In the genomic region with DNA sequence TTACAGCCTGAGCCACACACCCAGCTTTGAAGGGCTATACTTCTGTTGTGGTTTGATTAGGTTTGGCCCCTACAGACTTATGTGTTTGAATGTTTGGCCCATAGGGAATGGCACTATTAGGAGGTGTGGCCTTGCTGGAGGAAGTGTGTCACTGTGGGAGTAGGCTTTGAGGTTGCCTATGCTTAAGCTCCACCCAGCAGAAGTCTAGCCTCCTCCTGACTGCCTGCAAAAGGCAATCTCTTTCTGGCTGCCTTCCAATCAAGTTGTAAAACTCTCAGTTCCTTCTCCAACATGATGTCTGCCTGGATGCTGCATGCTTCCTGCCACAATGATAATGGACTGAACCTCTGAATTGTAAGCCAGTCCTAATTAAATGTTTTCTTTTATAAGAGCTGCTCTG, we compare ENCODE assay signal across 18 mouse cellular contexts. TPM values are rescaled to one million over a fixed set of nuclear protein-coding genes. Genes with fewer than 3 reads are reported as not detected.
DNase-seq lines count a peak whose midpoint lies in the region; ATAC-seq and TF ChIP-seq lines count a peak whose summit lies in the region.
"Had no signal": no experiment of that assay in that cellular context is flagged by ENCODE, and none has a peak within 500 bp of the region (broad histone marks: within the 10 kb centered on the region; RNA-seq: fewer than 3 reads in every experiment).

No protein-coding gene starts in this region.

- H3K4me2 ChIP-seq in forebrain, embryonic 14.5 days (ENCODE audit: low read length), result no peak overlapping the region
- H3K4me2 ChIP-seq in forebrain, embryonic 16.5 days (ENCODE audit: low read length), result no peak overlapping the region
- H3K4me2 ChIP-seq in lung, embryonic 16.5 days (ENCODE audit: low read depth, low read length), result no peak overlapping the region
- H3K4me2 ChIP-seq: forebrain, embryonic 13.5 days; neural tube, embryonic 15.5 days had no signal

- TF ChIP-seq CTCF in lung, adult 2 months (IDR thresholded peaks at IDR 0.05; ENCODE audit: insufficient read depth, low read length), result no peak

- H3K9me3 ChIP-seq in forebrain, embryonic 14.5 days (replicated peaks; ENCODE audit: control insufficient read depth, low read length), result no peaks in the 10 kb centered on the region
- H3K9me3 ChIP-seq in forebrain, embryonic 16.5 days (ENCODE audit: control insufficient read depth, low read length), result no peaks in the 10 kb centered on the region
- no peaks in the 10 kb centered on the region for H3K9me3 ChIP-seq in lung, embryonic 16.5 days (ENCODE audit: control insufficient read depth, low read length)
- H3K9me3 ChIP-seq: forebrain, embryonic 13.5 days; hindbrain, embryonic 10.5 days; midbrain, embryonic 10.5 days; neural tube, embryonic 15.5 days had no signal

- no peak overlapping the region for H3K27ac ChIP-seq in forebrain, embryonic 14.5 days (ENCODE audit: low read depth, low read length)
- no peak overlapping the region for H3K27ac ChIP-seq in forebrain, embryonic 16.5 days (ENCODE audit: low read length)
- no peak overlapping the region for H3K27ac ChIP-seq in lung, embryonic 16.5 days (ENCODE audit: low read length)
- H3K27ac ChIP-seq: forebrain, embryonic 13.5 days; gastrocnemius, adult 2 months; heart, adult 2 months; hindbrain, embryonic 10.5 days; liver, embryonic 14.5 days; midbrain, embryonic 10.5 days; neural tube, embryonic 15.5 days had no signal

- no peaks in the 10 kb centered on the region for H3K36me3 ChIP-seq in forebrain, embryonic 14.5 days (ENCODE audit: control insufficient read depth, insufficient read depth, low read length)
- no peaks in the 10 kb centered on the region for H3K36me3 ChIP-seq in forebrain, embryonic 16.5 days (ENCODE audit: control insufficient read depth, insufficient read depth)
- no peaks in the 10 kb centered on the region for H3K36me3 ChIP-seq in lung, embryonic 16.5 days (ENCODE audit: control insufficient read depth, insufficient read depth, low read length)
- H3K36me3 ChIP-seq: hindbrain, embryonic 10.5 days; midbrain, embryonic 10.5 days; neural tube, embryonic 15.5 days had no signal

- no peak for TF ChIP-seq POLR2A in lung, adult 2 months (IDR thresholded peaks at IDR 0.05; ENCODE audit: borderline replicate concordance, extremely low read depth, low read depth, low read length)

- no peak; the same call in 1 of the 2 replicates for ATAC-seq in forebrain, embryonic 14.5 days
- ATAC-seq in forebrain, embryonic 16.5 days, result no peak
- peak; percentile 43; the same call in 1 of the 2 replicates for ATAC-seq in lung, embryonic 16.5 days (ENCODE audit: low read depth)
- ATAC-seq: forebrain, embryonic 13.5 days had no signal

- no peaks in the 10 kb centered on the region for H3K27me3 ChIP-seq in forebrain, embryonic 14.5 days (replicated peaks; ENCODE audit: control insufficient read depth, insufficient read depth, low read length)
- no peaks in the 10 kb centered on the region; the same call in 1 of the 2 replicates for H3K27me3 ChIP-seq in forebrain, embryonic 16.5 days (replicated peaks; ENCODE audit: control insufficient read depth, insufficient read depth, low read length)
- no peaks in the 10 kb centered on the region for H3K27me3 ChIP-seq in lung, embryonic 16.5 days (ENCODE audit: control insufficient read depth, insufficient read depth, low read depth, low read length)
- H3K27me3 ChIP-seq: forebrain, embryonic 13.5 days; neural tube, embryonic 15.5 days had no signal

- no peak overlapping the region for H3K4me3 ChIP-seq in forebrain, embryonic 14.5 days (ENCODE audit: low read depth, low read length)
- H3K4me3 ChIP-seq in forebrain, embryonic 16.5 days (replicated peaks; ENCODE audit: low read length), result no peak overlapping the region
- no peak overlapping the region for H3K4me3 ChIP-seq in lung, embryonic 16.5 days (ENCODE audit: low read length)
- H3K4me3 ChIP-seq in lung, adult 2 months (replicated peaks; ENCODE audit: extremely low read depth, low read depth, low read length), result no peak overlapping the region
- H3K4me3 ChIP-seq: forebrain, embryonic 13.5 days; gastrocnemius, adult 2 months; heart, adult 2 months; hindbrain, embryonic 10.5 days; midbrain, embryonic 10.5 days; neural tube, embryonic 15.5 days had no signal

- H3K9ac ChIP-seq in forebrain, embryonic 14.5 days (ENCODE audit: low read length), result no peak overlapping the region
- H3K9ac ChIP-seq in forebrain, embryonic 16.5 days (replicated peaks; ENCODE audit: low read depth, low read length), result no peak overlapping the region
- H3K9ac ChIP-seq in lung, embryonic 16.5 days (ENCODE audit: low read length), result no peak overlapping the region
- H3K9ac ChIP-seq: forebrain, embryonic 13.5 days; liver, embryonic 14.5 days; neural tube, embryonic 15.5 days had no signal

- H3K4me1 ChIP-seq in forebrain, embryonic 14.5 days (ENCODE audit: control insufficient read depth, insufficient read depth, low read length), result no peaks in the 10 kb centered on the region
- H3K4me1 ChIP-seq in forebrain, embryonic 16.5 days (replicated peaks; ENCODE audit: control insufficient read depth, insufficient read depth, low read length), result no peaks in the 10 kb centered on the region
- no peaks in the 10 kb centered on the region for H3K4me1 ChIP-seq in lung, embryonic 16.5 days (replicated peaks; ENCODE audit: control insufficient read depth, insufficient read depth, low read length)
- no peaks in the 10 kb centered on the region for H3K4me1 ChIP-seq in lung, adult 2 months (ENCODE audit: control insufficient read depth, insufficient read depth, low read length)
- H3K4me1 ChIP-seq: forebrain, embryonic 13.5 days; neural tube, embryonic 15.5 days had no signal

- peak; percentile 38 for DNase-seq in forebrain, embryonic 14.5 days (ENCODE audit: low spot score)
- DNase-seq in lung, adult 2 months, result no peak
- DNase-seq in NIH3T3 (ENCODE audit: low read depth), result peak; percentile 3
- DNase-seq in large intestine, adult 2 months (ENCODE audit: low read depth, low spot score), result peak; percentile 96
- no peak for DNase-seq in left cerebral cortex, adult 11 months (ENCODE audit: low spot score)
- DNase-seq in right cerebral cortex, postnatal 10 days (ENCODE audit: low spot score in 2 of 2), result no peak
- DNase-seq: cerebellum, postnatal 10 days; gastrocnemius, adult 2 months; heart, adult 2 months; kidney, postnatal 14 days had no signal

RNA-seq across cellular contexts. Expression of a gene that starts 9.1 kb away (rescaled TPM):
- polyA plus RNA-seq in forebrain, embryonic 14.5 days (2014; fragmentation: Nextera tagmentation; extraction: Ambion mirVana), result 0.10 TPM in 1 of 2 replicates, not detected in the other
- polyA plus RNA-seq in forebrain, embryonic 16.5 days (2015; fragmentation: Nextera tagmentation; extraction: Ambion mirVana), result 0.14 TPM in 1 of 2 replicates, not detected in the other
- 0.26 TPM in 1 of 2 replicates, not detected in the other for polyA plus RNA-seq in lung, embryonic 16.5 days (2015; fragmentation: Nextera tagmentation; extraction: Ambion mirVana)
- polyA plus RNA-seq in lung, adult 2 months (2012; rRNA removed), result 0.03 and 0.06 TPM in 2 replicates
- polyA plus RNA-seq in large intestine, adult 2 months (2012; rRNA removed), result 0.38 TPM in 1 of 2 replicates, not detected in the other
- polyA plus RNA-seq: heart, adult 2 months had no signal

RNA-seq across cellular contexts. Expression of a gene that starts 9.2 kb away (rescaled TPM):
- not detected in 2 replicates for polyA plus RNA-seq in forebrain, embryonic 14.5 days (2014; fragmentation: Nextera tagmentation; extraction: Ambion mirVana)
- polyA plus RNA-seq in forebrain, embryonic 16.5 days (2015; fragmentation: Nextera tagmentation; extraction: Ambion mirVana), result 0.24 TPM in 1 of 2 replicates, not detected in the other
- 0.10 and 0.52 TPM in 2 replicates for polyA plus RNA-seq in lung, embryonic 16.5 days (2015; fragmentation: Nextera tagmentation; extraction: Ambion mirVana)
- 0.07 TPM in 1 of 2 replicates, not detected in the other for polyA plus RNA-seq in lung, adult 2 months (2012; rRNA removed)
- polyA plus RNA-seq in large intestine, adult 2 months (2012; rRNA removed), result 0.05 and 1.4 TPM in 2 replicates
- polyA plus RNA-seq: forebrain, embryonic 13.5 days; heart, adult 2 months; midbrain, embryonic 10.5 days; neural tube, embryonic 15.5 days had no signal

RNA-seq across cellular contexts. Expression of a gene that starts 45.6 kb away (rescaled TPM):
- 0.11 and 0.18 TPM in 2 replicates for polyA plus RNA-seq in forebrain, embryonic 14.5 days (2014; fragmentation: Nextera tagmentation; extraction: Ambion mirVana)
- not detected in 2 replicates for polyA plus RNA-seq in forebrain, embryonic 16.5 days (2015; fragmentation: Nextera tagmentation; extraction: Ambion mirVana)
- polyA plus RNA-seq in lung, embryonic 16.5 days (2015; fragmentation: Nextera tagmentation; extraction: Ambion mirVana), result 0.11 and 2.4 TPM in 2 replicates
- polyA plus RNA-seq in lung, adult 2 months (2012; rRNA removed), result 0.15 TPM in 1 of 2 replicates, not detected in the other
- polyA plus RNA-seq in large intestine, adult 2 months (2012; rRNA removed), result 1.3 TPM in 1 of 2 replicates, not detected in the other
- polyA plus RNA-seq: heart, adult 2 months; heart, embryonic 16.5 days had no signal

Comparison
In these comparisons a context has a peak if more than half of its experiments do, and no peak if none do; other contexts are left out.
1. DNase-seq: peak in forebrain, embryonic 14.5 days (single experiment), NIH3T3 (single experiment) and large intestine, adult 2 months (single experiment); none in lung, adult 2 months (single experiment), left cerebral cortex, adult 11 months (single experiment) and right cerebral cortex, postnatal 10 days (0 of 2).